Mouse (Mus musculus) kidney, adult 2 months (tissue): ENCODE measurements around the gene V1rd19. TPM values are rescaled to one million over a fixed set of nuclear protein-coding genes. Genes with fewer than 3 reads are reported as not detected.
A peak's percentile ranks its signal among the peaks of the same experiment; 100 is the strongest.
"Not testable (repeated sequence)": the region's sequence is repeated elsewhere in the genome, so short reads cannot be mapped to it uniquely, and the experiment has no call there.

ENCODE experiments used
- DNase-seq: peaks from one replicate; pipeline ENCODE4 v3.0.0; 2021
- H3K27ac ChIP-seq: fragments of 200-500 bp; 2 replicates; pipeline ENCODE4 v1.5.1; 2012; ENCODE audit warnings: low read depth, low read length, control low read depth, inconsistent platforms; ENCODE audit not compliant: insufficient read depth
- H3K27me3 ChIP-seq: fragments of 200-500 bp; replicated peaks from 2 replicates; pipeline ENCODE4 v1.6.1; 2012; ENCODE audit warnings: mild to moderate bottlenecking, moderate library complexity, low read length, inconsistent platforms; ENCODE audit not compliant: control insufficient read depth, insufficient read depth
- H3K36me3 ChIP-seq: fragments of 200-500 bp; 2 replicates; pipeline ENCODE4 v1.6.1; 2012; ENCODE audit warnings: mild to moderate bottlenecking, moderate library complexity, low read length, inconsistent platforms; ENCODE audit not compliant: control insufficient read depth, insufficient read depth
- H3K4me1 ChIP-seq: fragments of 200-500 bp; 2 replicates; pipeline ENCODE4 v1.6.1; 2011; ENCODE audit warnings: low read length; ENCODE audit not compliant: control insufficient read depth, insufficient read depth
- H3K4me3 ChIP-seq: fragments of 200-500 bp; 2 replicates; pipeline ENCODE4 v1.5.1; 2011; ENCODE audit warnings: mild to moderate bottlenecking, low read depth, low read length, control low read depth; ENCODE audit not compliant: insufficient read depth
- CTCF ChIP-seq: fragments of 200-500 bp; conservative IDR thresholded peaks from 2 replicates; pipeline ENCODE4 v1.5.1; 2011; ENCODE audit warnings: low read depth, mild to moderate bottlenecking, control low read depth, low read length, moderate library complexity, mixed read lengths; ENCODE audit not compliant: insufficient read depth, insufficient read length
- POLR2A ChIP-seq: fragments of 200-500 bp; IDR thresholded peaks from one replicate; pipeline ENCODE4 v1.6.1; 2011; ENCODE audit warnings: low read depth, low read length, control low read depth
- WGBS: fragments of 180-500 bp; shearing (Covaris S2); methylation state at CpG from one replicate; pipeline ENCODE4 v1.1.7; 2018; 5-methylcytosine and 5-hydroxymethylcytosine counted together
- polyA plus RNA-seq: library from polyadenylated mRNA; depleted of rRNA; stranded (reverse); fragments of >200 nt; gene quantifications from 2 replicates; pipeline ENCODE4 v1.2.3, GENCODE M21; 2012; rRNA removed

V1rd19 gene
- polyA plus RNA-seq: not detected in 2 replicates

DNA sequence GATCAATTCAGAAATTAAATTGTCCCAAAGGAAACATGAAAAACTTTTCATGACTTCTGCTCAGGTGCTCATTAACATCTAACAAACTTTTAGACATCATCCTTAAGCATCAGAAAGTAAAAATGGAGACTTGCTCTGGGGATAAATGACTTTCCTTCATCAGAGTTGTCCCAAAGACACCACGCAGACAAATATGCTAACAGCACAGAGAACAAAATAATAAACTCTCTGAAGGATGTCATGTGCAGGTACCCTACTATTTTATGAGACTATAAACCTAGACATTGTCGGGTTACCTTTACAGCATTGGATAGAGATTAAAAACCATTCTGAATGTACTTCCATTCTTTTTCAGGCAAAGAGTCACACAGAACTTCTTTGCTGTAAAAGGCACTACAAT is at the start of gene V1rd19:
Gene V1rd19, plus strand, starts transcription at position 301 of the 400 bp plus-strand sequence.
- Histone ChIP-seq H3K27me3 (no peaks in the 10 kb centered on the region), H3K4me1 (no peaks in the 10 kb centered on the region), H3K27ac (no peak within 1 kb of the TSS), H3K36me3 (no peaks in the 10 kb centered on the region), H3K4me3 (no peak within 1 kb of the TSS)
- no peak for DNase-seq
- no peak for TF ChIP-seq CTCF
- TF ChIP-seq POLR2A: no peak
- WGBS: 64% methylated on average over 2 of the region's 2 CpGs

DNA sequence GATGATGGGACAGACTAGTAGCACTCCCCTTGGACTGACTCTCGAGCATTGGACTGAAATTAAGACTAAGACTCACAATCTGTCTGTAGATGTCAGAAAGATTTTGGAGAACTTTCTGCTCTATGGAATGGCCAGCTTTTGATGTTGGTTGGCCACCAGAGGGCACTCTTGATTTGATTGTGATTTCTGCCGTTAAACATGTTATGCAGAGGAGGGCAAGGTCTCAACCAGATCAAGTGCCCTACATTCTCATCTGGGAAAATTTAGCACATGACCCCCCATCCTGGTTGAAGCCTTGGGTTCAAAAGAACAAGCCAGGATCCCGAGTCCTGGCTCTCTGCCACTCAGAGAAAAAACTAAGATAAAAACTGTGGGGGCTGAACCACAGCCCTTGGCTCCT is 33.4 kb upstream of the V1rd19 start:
- not testable (repeated sequence) for H3K4me3 ChIP-seq, H3K36me3 ChIP-seq, H3K4me1 ChIP-seq, H3K27me3 ChIP-seq, H3K27ac ChIP-seq
- WGBS: 21% methylated on average over 3 of the region's 3 CpGs
- peak; percentile 24 for DNase-seq

DNA sequence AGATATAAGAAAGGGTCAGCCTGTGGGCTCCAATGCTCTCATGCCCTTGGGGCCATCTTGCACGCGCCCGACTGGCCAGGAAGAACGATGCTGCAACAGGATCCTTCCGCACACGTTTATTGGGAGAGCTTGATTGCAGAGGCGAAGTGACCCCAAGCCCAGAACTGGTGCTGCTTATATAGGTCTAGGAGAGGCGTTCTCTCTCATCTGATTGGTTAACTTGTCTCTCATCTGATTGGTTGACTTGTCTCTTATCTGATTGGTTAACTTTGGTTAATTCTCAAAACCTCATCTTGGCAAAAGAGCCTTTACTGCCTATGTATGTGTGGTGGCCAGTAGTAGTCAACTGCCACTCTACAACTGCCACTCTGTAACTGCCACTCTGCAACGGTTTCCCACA is 27.2 kb upstream of the V1rd19 start, which contains the start of gene Vmn1r181:
Gene Vmn1r181, plus strand, starts transcription at position 301 of the 400 bp plus-strand sequence.
- H3K27me3 ChIP-seq, H3K4me3 ChIP-seq, H3K27ac ChIP-seq, DNase-seq, H3K4me1 ChIP-seq, H3K36me3 ChIP-seq: not testable (repeated sequence)
- 77% methylated on average over 9 of the region's 9 CpGs for WGBS

DNA sequence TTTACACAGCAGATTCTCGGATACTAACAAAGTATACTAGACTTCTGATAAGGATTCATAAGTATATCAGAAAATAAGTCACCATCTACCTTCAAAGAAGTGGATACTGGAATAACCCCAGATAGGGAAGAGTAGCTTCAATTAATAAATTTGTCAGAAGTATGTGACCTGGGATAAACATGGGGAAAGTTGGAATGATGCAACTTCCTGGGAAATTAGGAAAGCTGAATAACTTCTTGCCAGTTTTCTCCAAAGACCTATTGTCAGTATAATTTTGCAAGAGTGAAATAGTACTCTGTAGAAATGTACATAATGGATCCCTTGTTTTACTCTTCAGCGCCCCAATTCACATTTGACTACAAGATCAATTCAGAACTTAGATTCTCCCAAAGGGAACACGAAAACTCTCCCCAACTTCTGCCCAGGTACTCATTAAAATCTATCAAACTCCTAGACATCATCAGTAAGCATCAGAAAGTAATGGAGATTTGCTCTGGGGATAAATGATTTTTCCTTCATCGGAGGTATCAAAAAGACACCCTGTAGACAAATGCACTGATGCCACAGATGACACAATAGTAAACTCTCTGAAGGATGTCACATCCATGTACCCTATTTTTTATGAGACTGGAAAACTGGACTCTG is 51.3 kb downstream of the V1rd19 start, which contains the start of gene Vmn1r183:
Gene Vmn1r183, plus strand, starts transcription at position 595 of the 645 bp plus-strand sequence.
- no peak within 1 kb of the TSS for H3K4me3 ChIP-seq
- no peak for TF ChIP-seq CTCF
- no peak for TF ChIP-seq POLR2A
- WGBS: 83% methylated on average over 4 of the region's 4 CpGs
- H3K36me3 ChIP-seq: no peaks in the 10 kb centered on the region
- DNase-seq: no peak
- no peak within 1 kb of the TSS for H3K27ac ChIP-seq
- no peaks in the 10 kb centered on the region for H3K4me1 ChIP-seq
- H3K27me3 ChIP-seq: no peaks in the 10 kb centered on the region

Other genes starting within 250 kb of the V1rd19 start
- not detected in 2 replicates for gene Vmn1r174, start 249.4 kb upstream of the V1rd19 start, polyA plus RNA-seq
- gene Vmn1r175, start 191.0 kb upstream of the V1rd19 start, polyA plus RNA-seq: not detected in 2 replicates
- gene Vmn1r176, start 164.3 kb upstream of the V1rd19 start, polyA plus RNA-seq: not detected in 2 replicates
- not detected in 2 replicates for gene Vmn1r177, start 135.2 kb upstream of the V1rd19 start, polyA plus RNA-seq
- gene Vmn1r178, start 109.7 kb upstream of the V1rd19 start, polyA plus RNA-seq: not detected in 2 replicates
- gene Vmn1r179, start 74.7 kb upstream of the V1rd19 start, polyA plus RNA-seq: not detected in 2 replicates
- gene Vmn1r180, start 51.1 kb upstream of the V1rd19 start, polyA plus RNA-seq: not detected in 2 replicates
- not detected in 2 replicates for gene Vmn1r181, start 27.1 kb upstream of the V1rd19 start, polyA plus RNA-seq
- gene Vmn1r183, start 51.6 kb downstream of the V1rd19 start, polyA plus RNA-seq: not detected in 2 replicates
- 13.4 and 13.8 TPM in 2 replicates for gene Zfp180, start 80.2 kb downstream of the V1rd19 start, polyA plus RNA-seq
- gene Zfp112, start 110.6 kb downstream of the V1rd19 start, polyA plus RNA-seq: 1.3 and 1.4 TPM in 2 replicates
- gene Zfp235, start 132.5 kb downstream of the V1rd19 start, polyA plus RNA-seq: 5.6 and 6.6 TPM in 2 replicates
- 0.30 and 0.60 TPM in 2 replicates for gene Zfp114, start 173.4 kb downstream of the V1rd19 start, polyA plus RNA-seq
- gene Zfp111, start 209.8 kb downstream of the V1rd19 start, polyA plus RNA-seq: 2.2 and 2.5 TPM in 2 replicates
- gene Zfp109, start 235.9 kb downstream of the V1rd19 start, polyA plus RNA-seq: 1.9 and 2.3 TPM in 2 replicates